Mouse (Mus musculus) spleen, postnatal 36 days (tissue): ENCODE data around the gene Il9r.
"Not testable (repeated sequence)": the region's sequence is repeated elsewhere in the genome, so short reads cannot be mapped to it uniquely, and the experiment has no call there.

Experiments used
- DNase-seq, 2 experiments: peaks; one replicate each; pipeline ENCODE4 v3.0.0; 2022; ENCODE audit warnings: low spot score in 2 of 2, mixed read lengths in 1 of 2

The Il9r gene

DNA sequence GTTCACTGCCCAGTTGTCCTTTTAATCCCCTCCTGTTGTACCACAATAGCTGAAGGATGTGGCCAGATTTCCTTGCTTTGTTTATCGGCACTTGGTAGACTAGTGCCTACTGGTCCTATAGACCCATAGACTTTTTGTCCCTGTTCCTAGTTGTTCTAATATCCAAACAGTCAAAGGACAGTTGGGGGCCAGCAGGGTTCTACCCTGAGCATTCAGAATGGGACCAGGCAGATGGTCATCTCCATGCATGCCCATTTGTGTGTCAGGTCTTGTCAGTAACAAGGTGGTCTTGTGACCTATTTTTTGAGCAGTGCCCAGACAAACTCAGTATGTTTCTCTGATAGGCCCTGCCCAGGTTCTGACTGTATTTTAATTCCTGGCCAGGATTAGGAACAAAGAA lies 27.0 kb upstream of the Il9r start:
- no peak for DNase-seq

DNA sequence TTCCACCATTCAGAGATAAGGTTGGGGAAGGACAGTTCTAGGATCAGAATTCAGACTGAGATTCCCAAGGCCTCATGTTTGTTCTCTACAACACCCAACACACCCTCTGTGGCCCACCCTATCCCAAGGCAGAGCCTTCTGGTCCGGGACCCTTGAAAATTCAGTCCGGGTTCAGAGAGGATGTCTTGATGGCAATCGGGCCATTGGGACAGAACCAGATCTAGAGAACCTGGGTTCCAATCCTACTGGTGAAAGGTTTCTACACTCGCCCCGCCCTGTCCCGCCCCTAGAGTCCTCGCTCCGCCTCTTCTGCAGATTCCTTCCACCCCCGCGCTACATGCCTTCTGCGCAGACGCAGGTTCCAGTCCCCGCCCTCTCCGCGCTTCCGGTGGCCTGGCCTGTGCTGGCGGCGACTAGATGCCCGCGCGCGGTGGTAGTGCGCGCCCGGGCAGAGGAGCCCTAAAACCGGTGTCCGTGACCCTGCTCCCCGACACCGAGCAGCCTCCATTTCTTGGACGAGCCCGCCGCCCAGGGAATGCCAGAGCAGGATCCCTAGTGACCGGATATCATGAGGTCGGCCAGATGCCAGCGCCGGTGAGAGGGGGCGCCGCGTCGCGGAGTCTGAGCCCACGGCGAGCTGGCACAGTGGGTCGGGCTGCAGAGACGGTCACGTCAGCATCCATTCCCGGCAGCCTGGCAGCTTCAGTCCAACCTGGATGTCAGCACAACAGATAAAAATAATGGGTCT lies 26.2 kb upstream of the Il9r start, which contains the start of gene Mpg:
Gene Mpg, plus strand, starts transcription at position 382 of the 748 bp plus-strand sequence.
- peak; percentile 89 to 92 for DNase-seq

- DNase-seq = no peak
Observed at GRCm38 (mm10) chr11:32225222-32226104, 25.4 kb upstream of the Il9r start.

DNA sequence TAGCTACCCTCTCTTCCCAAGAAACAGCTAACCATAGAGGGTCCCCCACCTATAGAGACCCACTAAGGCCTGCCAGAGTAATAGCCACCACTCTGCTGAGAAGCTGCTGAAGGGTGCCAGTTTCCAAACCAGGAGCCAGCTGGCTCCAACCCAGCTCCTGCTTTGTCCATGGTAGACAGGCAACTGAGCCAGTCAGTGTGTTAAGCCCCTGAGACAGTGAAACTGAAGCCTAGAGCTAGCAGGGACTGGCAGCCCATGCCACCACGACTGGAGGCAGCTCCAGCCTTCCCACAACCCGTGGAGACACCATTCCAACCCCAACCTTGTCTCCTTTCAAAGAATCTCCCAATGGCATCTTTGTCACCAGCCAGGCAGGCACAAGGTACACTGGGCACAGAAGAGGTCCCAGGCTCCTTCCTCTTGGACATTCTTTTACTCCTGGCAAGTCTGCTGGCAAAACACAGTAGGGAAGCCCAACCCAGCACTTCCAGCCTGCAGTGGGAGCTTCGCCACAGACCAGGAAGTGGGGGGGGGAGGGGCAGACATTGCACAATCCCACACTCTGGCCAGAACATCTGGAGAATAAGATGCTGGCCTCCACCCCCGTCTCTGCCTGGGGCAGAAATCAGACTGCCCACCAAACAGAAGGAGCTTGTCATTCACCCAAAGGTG lies 24.5 kb upstream of the Il9r start:
- no peak for DNase-seq

DNA sequence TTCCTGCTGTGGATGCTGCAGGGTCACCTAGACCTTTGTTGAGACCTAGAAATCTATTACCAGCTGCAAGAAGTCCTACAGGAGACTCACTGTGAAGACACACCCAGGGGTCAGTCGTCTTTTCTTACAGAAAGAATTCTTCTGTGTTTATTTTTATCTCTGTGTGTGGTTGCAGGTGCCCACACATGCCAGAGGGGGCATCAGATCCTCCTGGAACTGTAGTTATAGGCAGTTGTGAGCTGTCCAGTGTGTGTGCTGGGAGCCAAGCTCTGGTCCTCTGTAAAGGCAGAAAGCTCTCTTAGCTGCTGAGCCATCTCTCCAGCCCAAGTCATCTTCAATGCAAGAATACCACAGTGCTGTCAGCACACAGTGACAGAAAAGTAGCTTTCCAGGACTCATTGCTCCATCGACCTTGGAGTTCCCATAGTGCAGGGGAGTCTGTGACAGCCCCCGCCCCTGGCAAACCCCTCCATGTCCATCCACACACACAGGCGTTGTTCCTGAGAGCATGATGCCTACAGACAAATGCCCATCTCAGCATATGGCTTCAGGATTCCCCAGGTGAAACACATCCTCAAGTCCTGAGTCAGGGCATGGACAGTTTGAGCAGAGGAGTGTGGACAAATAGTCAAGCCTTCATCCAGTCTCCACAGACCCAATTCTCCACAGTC lies 23.4 kb upstream of the Il9r start:
- no peak for DNase-seq

DNA sequence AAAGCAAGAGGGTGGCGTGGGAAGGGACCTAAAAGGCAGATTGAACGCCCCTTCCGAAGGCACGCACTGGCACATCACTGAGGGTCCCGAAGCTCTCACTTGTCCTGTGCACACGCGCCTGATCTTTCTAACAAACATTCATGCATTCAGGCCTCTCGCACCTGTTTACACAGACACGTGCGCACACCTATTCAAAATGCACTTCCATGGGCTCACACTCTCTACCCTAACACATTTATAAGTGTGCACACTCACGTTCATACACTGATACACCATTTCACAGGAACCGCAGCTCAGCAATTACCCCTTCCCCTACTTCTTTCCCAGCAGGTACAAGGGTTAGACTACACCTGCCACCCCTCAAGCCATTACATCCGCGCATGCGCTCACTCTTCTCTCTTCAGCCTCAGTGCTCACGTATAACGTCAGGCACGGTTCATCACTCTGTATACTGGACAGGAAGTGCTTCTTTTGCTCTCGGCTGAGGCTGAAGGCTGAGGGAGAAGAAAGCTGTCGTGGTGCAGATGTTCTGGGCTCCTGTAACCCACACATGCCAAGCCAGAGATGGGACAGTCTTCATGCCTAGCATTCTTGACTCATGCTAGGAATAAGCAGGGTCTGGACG lies 22.6 kb upstream of the Il9r start:
- peak in 1 of 2 experiments; percentile 52 for DNase-seq

- no peak for DNase-seq
Observed at GRCm38 (mm10) chr11:32221951-32222409, 21.9 kb upstream of the Il9r start, which contains the start of gene Rhbdf1. TSS of gene Rhbdf1 (minus strand) at chr11:32222300.

- no peak for DNase-seq
Observed at GRCm38 (mm10) chr11:32221225-32221950, 21.3 kb upstream of the Il9r start.

DNA sequence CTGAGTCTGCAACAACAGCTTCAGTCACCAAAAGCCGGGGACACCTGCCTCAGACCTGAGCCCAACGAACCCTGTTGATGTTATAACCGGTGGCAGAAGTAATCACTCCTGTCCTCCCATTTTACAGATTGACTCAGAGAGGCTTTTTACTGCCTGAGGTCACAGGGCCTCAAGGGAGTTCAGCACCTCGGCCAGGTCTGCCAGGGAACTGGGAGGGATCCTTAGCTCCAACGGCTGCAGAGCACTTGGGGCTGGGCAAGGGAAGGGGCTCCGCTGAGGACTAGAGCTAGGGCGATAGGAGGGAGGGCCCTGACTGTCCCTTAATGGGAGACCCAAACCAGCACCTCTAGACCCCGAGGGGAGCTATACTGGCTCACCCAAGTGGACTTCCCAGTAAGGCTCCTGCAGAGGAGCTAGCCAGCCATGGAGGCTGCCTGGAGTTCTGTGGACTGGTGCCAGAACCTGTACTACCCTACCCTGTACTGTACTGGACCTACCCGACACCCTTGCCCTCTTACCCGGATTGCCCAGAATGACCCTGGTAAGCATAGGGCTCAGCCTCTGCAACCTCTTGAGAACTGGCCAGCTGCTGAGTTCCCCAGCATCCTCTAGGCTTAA lies 20.6 kb upstream of the Il9r start:
- no peak for DNase-seq

GRCm38 (mm10) chr11:32219287-32219686 lies 19.2 kb upstream of the Il9r start:
- no peak for DNase-seq

DNA sequence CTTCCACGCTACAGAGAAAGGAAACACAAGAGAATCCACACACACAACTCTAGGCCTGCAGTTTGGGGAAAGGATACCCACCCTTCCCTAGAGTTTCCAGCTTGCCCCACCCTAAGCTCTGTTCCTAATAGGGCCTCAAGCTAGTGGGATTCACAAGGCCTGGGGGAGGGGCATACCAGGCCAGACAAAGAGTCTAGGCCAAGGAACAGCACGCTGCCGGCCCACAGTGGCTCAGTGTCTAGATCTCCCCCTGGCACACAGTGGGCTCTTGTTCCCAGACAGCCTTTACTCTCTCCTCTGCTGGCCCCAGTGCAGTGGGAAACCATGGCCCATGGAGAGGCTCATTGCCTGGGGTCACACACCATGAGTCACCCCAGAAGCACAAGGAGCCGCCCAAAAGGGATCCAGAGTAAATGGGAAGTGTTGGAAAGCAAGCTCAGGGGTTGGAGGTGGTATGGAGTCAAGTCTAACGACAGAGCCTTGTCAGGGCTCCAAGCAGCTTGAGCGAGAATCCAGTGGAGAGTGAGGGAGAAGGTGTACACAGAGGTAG lies 18.5 kb upstream of the Il9r start:
- no peak for DNase-seq

DNA sequence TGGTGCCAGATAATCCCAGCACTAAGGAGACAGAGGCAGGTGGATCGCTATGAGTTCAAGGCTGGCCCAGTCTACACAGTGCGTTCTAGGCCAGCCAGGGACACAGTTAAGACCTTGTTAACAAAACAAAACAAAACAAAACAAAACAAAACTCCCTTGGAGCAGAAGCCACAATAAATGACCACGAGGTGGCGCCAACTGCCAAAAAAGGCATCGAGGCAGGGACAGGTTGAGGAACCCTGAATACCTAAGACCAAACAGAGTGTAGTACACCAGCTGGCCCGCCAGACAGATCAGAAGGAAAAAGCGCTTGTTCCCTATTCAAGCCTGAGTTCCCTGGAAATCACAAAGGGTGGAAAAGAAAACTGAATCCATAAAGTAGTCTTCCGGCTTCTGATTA lies 16.8 kb upstream of the Il9r start:
- peak; percentile 53 to 66 for DNase-seq

DNA sequence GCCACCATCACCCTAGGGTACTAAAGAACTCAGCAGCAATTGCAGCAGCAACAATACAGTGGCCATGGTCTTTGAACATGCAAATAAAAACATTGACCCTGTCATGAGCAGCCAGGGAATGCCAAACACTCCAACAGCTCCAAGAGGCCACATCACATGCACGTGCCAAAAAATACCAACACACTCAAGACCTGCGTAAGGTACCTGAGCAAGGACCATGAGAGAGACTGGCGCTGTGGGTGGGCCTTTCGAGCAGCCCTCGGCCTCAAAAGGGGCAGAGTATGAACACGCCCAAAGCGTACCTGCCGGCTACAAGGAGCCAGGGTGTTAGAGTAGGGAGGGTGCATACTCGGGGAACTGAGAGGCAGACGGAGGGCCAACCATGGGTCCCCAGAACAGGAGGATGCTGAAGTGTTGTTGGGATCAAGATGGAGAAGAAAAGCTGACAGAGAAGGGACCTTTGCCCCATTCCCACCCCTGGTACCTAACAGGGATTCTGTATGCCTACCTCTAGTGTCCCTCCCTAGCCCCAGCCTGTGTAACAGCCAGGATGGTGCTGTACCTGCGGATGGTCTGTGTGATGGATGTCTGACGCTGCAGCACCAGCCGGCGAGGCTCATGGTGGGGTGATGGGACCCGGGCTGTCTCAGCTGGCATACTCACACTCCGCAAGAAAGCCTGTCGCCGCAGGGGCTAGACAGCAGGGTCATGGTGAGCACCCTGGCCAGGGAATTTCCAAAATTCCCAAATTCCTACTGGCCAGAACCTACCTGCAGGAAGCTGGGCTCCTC lies 15.5 kb upstream of the Il9r start:
- DNase-seq = no peak

DNA sequence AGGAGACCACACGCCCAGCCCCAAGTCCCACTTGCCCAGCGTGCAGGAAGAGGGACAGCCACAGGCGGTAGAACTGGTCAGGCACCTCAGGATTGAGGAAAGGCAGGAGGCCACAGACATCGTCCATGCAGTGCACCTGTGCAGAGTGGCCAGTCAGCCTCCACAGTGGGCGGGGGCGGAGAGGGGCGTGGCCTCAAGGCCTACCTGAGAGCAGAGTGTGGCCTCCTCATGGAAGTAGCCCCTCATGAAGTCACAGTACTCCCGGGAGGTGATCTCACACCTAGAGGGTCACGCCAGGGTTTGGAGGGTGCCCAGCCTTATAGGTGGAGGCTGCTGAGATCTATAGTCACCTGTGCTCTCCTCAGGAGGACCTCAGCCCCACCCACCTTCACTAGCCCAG lies 10.5 kb upstream of the Il9r start:
- no peak for DNase-seq

GRCm38 (mm10) chr11:32205058-32205873 lies 5.2 kb upstream of the Il9r start, which contains the start of gene Snrnp25:
TSS of gene Snrnp25 (plus strand) at chr11:32205415.
- peak; percentile 96 to 97 for DNase-seq

- no peak for DNase-seq
Observed at GRCm38 (mm10) chr11:32201922-32202685, 2.0 kb upstream of the Il9r start.

GRCm38 (mm10) chr11:32200992-32201391 lies 913 bp upstream of the Il9r start:
- DNase-seq = not testable (repeated sequence)
